Mouse (Mus musculus) gastrocnemius, adult 8-10 months (tissue): ENCODE results near the gene Nav2. TPM values are rescaled to one million over a fixed set of nuclear protein-coding genes. Genes with fewer than 3 reads are reported as not detected.

ENCODE experiments used
- DNase-seq, 2 experiments: peaks; one replicate each; pipeline ENCODE4 v3.0.0; 2022; ENCODE audit warnings: low spot score in 2 of 2
- total RNA-seq, 4 experiments: library from RNA; stranded (reverse); gene quantifications; 2 replicates each; pipeline ENCODE4 v1.2.4; 2022

Nav2 gene
- total RNA-seq, 4 experiments from 2014 or later = 15.9 to 30.8 (median 25.7) TPM

DNA sequence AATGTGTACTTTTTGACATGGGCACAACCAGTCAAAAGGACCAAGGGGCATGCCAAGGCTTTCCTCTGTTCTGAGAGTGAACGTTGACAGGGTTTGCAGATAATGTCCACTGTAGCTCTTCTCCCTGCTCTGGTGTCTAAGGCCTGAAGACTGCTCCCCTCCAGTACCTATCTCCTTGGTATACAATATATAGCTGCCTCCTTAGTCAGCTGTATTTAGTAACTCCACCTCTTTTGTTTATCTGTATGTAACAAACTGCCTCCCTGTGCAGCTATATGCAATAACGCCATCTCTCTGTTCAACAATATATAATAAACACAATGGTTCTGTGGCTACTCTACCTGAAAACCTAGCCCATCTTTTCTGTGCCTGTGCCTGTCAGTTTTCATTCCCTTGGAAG, 413.7 kb downstream of the Nav2 start:
- no peak for DNase-seq

GRCm38 (mm10) chr7:49324575-49324974, 416.1 kb downstream of the Nav2 start:
- DNase-seq = no peak

- no peak for DNase-seq
Observed at GRCm38 (mm10) chr7:49326136-49326722, 417.7 kb downstream of the Nav2 start.

GRCm38 (mm10) chr7:49326967-49327742, 418.6 kb downstream of the Nav2 start:
- DNase-seq = no peak

DNA sequence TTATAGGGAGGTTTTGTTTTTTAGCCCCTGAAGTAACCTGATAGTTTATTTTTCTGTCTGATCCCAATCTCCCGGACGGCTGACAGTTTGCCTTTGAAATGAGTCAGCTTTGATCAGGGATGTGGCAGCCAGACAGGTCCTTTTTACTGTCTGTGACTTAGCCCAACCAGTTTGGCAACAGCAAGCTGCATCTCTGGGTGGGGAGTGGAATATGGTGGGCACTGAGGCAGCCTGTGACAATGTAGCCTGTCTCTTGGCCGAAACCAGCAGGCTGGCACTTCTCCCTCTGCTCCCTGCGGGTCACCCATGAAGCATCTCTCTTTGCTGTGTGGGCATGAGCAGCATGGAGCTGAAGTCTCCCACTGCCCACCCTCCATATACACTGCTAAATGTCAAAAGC, 421.7 kb downstream of the Nav2 start:
- DNase-seq = no peak

DNA sequence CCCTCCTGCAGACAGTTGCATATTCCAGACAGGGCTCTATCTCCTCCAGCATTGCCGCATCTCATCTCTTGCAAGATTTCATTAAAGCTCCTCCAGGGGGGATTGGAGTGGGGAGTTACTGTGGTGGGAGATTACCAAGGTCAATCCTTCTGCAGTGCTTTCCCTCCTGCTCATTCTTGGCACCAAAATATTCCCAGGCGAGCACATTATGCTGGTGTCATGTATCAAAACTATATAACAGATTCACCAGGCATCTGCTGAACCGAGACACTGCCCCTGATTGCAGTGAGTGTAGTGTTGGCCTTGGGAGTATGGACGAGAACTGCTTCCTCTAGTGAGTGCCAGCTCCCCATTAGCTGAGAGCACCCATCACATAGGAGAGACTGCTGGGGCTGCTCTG, 423.4 kb downstream of the Nav2 start:
- DNase-seq = no peak

DNA sequence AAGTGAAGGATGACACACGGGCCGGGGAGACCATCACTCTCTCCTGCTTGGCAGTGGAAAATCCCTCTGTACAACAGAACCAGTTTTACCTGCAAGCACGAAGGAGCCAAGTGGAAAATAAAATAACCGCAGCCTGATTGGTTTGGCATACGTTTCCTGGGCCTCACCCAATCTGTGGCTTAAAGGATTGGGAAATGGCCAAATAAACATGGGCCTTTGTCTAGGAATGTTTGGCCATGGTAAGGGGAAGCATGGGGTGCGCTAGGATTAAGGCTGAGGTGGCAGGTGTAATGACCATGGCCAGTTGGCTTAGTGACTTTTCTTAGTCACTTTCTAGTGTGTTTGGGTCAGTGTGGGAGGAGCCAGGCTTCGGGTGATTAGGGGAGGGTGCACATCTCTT, 424.1 kb downstream of the Nav2 start:
- no peak for DNase-seq

- DNase-seq = no peak
Observed at GRCm38 (mm10) chr7:49334163-49334562, 425.6 kb downstream of the Nav2 start.

GRCm38 (mm10) chr7:49335056-49335455, 426.5 kb downstream of the Nav2 start:
- DNase-seq = no peak

DNA sequence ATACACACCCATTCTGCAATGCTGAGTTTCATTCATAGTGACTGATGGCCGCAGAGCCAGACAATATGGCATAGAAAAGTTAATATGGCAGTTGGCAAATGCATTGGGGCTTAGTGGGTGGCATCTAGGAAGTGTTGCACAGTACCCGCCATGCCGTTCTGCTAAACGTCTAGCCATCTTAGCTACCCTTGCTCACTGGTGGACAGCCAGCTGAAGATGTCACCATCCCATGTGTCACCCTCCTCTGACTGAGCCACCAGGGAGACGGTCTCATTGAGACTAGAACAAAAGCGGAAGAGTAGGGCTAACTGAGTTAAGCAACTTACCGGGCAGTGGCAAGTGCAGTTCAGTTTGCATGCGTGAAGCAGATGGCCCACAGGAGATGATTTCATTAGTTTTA, 428.2 kb downstream of the Nav2 start:
- DNase-seq = no peak

DNA sequence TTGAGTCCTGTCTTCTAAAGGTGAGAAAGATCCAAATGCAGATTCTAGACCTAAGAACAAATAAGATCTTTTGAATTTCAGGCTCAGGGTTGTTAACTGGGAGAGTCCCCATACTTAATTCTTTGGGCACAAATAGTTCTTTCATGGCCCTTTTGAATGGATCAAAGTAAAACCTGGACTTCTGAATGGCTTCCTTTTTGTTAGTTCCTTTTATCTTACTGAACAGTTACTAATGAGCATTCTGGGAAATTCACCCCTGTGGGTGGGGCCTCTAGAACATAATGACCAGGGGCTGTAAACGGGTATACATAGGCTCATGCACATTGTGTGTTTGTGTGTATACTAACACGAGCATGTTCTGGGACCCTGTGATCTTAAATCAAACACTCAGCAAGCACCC, 429.2 kb downstream of the Nav2 start:
- DNase-seq = no peak

- DNase-seq = no peak
Observed at GRCm38 (mm10) chr7:49339953-49340352, 431.4 kb downstream of the Nav2 start.

- DNase-seq = no peak
Observed at GRCm38 (mm10) chr7:49341151-49341918, 432.8 kb downstream of the Nav2 start.

DNA sequence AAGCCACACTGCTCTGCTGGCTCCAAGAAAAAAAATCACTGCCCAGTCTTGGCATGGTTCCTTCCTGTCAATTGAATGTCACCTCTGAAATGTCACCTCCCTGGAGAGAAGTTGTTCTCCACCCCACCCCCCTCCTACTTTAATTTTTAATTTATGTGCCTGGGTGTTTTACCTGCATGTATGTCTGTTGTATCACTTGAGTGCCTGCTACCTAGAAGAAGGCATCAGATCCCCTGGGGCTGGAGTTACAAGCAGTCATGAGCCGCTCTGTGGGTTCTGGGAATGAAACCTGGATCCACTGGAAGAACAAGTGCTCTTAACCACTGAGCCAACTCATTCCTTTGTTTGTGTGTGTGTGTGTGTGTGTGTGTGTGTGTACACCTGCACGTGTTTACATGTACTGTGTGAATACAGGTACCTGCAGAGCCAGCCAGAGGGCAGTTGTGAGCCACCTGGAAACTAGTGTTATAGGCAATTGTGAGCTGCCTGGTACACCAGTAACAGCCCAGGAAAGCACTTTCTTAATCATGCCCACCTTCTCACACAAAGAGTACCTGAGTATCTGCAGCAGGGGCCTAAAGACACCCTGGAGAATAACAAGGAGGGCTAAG, 433.5 kb downstream of the Nav2 start:
- DNase-seq = no peak

GRCm38 (mm10) chr7:49342556-49343080, 434.1 kb downstream of the Nav2 start:
- DNase-seq = no peak

DNA sequence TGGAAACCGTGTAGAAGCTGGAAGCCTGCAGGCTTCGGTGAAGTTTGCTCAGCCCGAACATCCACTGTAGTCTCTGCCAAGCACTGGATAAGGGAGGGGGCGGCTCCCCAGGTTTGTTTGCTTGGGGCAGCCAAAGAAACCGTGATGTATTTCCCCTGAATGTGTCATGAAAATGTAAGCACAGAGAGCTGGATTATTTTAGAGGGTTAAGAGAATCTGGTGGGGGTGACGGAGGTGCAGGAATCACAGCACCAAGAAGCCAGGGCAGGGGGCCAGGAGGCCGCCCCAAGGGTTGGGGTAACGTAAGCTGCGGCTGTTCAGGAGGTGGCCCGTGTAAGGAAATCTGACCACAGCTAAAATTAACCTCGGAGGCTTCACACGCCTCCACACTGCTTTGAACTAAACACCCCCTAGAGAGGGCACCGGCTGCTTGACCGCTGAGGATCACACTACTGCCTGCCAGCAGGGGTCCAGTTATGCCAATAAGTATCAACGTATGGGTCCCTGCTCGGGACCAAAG, 434.6 kb downstream of the Nav2 start:
- peak; percentile 76 to 87 for DNase-seq

- no peak for DNase-seq
Observed at GRCm38 (mm10) chr7:49343752-49344484, 435.4 kb downstream of the Nav2 start.

- DNase-seq = no peak
Observed at GRCm38 (mm10) chr7:49347338-49348272, 439.1 kb downstream of the Nav2 start.

DNA sequence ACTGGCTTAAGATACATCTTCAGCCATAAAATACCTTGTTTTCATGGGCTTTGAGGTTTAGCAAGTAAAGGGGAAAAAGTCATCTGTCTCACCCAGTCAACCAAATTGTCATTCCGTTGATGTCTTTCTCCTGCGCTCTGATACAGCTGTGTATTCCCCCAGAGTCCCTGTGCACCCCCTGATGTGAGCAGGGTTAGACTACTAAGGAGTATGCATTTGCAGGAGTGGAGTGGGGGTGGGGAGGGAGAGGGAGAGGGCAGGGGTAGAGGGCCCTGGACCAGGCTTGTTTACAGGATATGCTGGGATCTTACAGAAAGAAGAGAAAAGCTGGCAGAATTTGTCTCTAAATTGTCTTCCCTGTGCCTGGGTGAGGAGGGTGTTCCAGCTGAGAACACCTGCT, 440.1 kb downstream of the Nav2 start:
- DNase-seq = no peak
